Mouse (Mus musculus): ENCODE data around the gene Mypn. TPM values are rescaled to one million over a fixed set of nuclear protein-coding genes. Genes with fewer than 3 reads are reported as not detected.

Gene Mypn
- 0.45 and 0.60 TPM in 2 replicates for polyA plus RNA-seq (2014; fragmentation: Nextera tagmentation; extraction: Ambion mirVana)

DNA sequence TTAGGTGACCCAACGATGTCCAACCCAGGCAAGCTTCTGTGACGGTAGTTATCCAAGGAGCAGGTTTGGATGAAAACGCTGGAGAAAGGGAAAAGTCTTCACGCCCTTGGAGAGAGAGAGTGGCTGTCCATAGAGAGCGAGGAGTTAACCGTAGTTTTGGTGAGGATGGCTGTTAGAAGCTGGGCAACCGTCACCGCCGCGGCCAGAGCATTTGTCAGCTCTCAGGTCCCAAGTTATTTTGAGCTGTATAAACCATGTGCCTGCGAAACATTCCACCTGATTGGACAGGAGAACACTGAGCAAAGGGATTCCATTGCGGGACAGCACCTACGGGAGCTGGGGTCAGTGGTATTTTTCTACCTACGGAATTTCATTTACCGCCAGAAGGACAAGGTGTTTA lies at the start of gene Mypn:
Mypn (minus strand) TSS at position 225 of the 400 bp plus-strand sequence.
- Histone ChIP-seq H3K4me3 (ENCODE audit: low read depth, low read length) (no peak within 1 kb of the TSS), H3K9me3 (ENCODE audit: control insufficient read depth, low read length) (no peaks in the 10 kb centered on the region), H3K4me1 (ENCODE audit: control insufficient read depth, insufficient read depth, low read length) (no peaks in the 10 kb centered on the region), H3K27me3 (ENCODE audit: control insufficient read depth, insufficient read depth, low read length) (no peaks in the 10 kb centered on the region), H3K4me2 (ENCODE audit: low read depth, severe bottlenecking) (no peak within 1 kb of the TSS), H3K27ac (replicated peaks; ENCODE audit: low read depth, low read length) (no peak within 1 kb of the TSS), H3K36me3 (ENCODE audit: control insufficient read depth, insufficient read depth, low read length) (no peaks in the 10 kb centered on the region), H3K9ac (ENCODE audit: low read length) (no peak within 1 kb of the TSS)
- DNase-seq (ENCODE audit: low spot score) (no peak), ATAC-seq (ENCODE audit: insufficient number of reproducible peaks, low FRiP score, low TSS enrichment, low read depth) (no peak)
- 89% methylated on average over 15 of the region's 15 CpGs for WGBS

DNA sequence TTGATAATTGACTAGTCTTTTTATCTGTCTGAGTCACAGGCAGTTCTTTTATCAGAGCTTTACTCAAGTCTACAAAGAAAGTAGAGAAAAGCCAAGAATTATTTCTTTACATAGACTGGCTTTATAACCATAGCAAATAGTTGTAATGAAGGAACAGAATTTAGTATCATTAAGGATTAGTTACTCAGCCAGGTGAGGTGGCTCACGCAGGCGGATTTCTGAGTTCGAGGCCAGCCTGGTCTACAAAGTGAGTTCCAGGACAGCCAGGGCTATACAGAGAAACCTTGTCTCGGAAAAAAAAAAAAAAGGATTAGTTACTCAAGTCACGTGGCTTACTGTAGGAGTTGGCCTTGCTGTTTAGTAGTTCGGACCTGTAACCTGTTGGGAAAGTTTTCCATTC lies 44.7 kb upstream of the Mypn start:
- WGBS, result 93% methylated on average over 6 of the region's 6 CpGs

GRCm38 (mm10) chr10:63247457-63247856 lies 43.7 kb upstream of the Mypn start:
- Histone ChIP-seq H3K4me3 (ENCODE audit: low read depth, low read length) (no peak overlapping the region), H3K9ac (ENCODE audit: low read length) (no peak overlapping the region), H3K4me1 (ENCODE audit: control insufficient read depth, insufficient read depth, low read length) (no peaks in the 10 kb centered on the region), H3K27me3 (ENCODE audit: control insufficient read depth, insufficient read depth, low read length) (no peaks in the 10 kb centered on the region), H3K9me3 (ENCODE audit: control insufficient read depth, low read length) (no peaks in the 10 kb centered on the region), H3K36me3 (ENCODE audit: control insufficient read depth, insufficient read depth, low read length) (no peaks in the 10 kb centered on the region), H3K27ac (replicated peaks; ENCODE audit: low read depth, low read length) (no peak overlapping the region), H3K4me2 (ENCODE audit: low read depth, severe bottlenecking) (no peak overlapping the region)
- 93% methylated on average over 7 of the region's 7 CpGs for WGBS
- ATAC-seq (ENCODE audit: insufficient number of reproducible peaks, low FRiP score, low TSS enrichment, low read depth) (no peak), DNase-seq (ENCODE audit: low spot score) (no peak)

More for the DNA sequence above, 44.7 kb upstream of the Mypn start:
- Histone ChIP-seq H3K9ac (ENCODE audit: low read length) (no peak overlapping the region), H3K27me3 (ENCODE audit: control insufficient read depth, insufficient read depth, low read length) (no peaks in the 10 kb centered on the region), H3K4me1 (ENCODE audit: control insufficient read depth, insufficient read depth, low read length) (no peaks in the 10 kb centered on the region), H3K4me2 (ENCODE audit: low read depth, severe bottlenecking) (no peak overlapping the region), H3K9me3 (ENCODE audit: control insufficient read depth, low read length) (no peaks in the 10 kb centered on the region), H3K27ac (replicated peaks; ENCODE audit: low read depth, low read length) (no peak overlapping the region), H3K4me3 (ENCODE audit: low read depth, low read length) (no peak overlapping the region), H3K36me3 (ENCODE audit: control insufficient read depth, insufficient read depth, low read length) (no peaks in the 10 kb centered on the region; the same call in 1 of the 2 replicates)
- DNase-seq (ENCODE audit: low spot score), result no peak
- no peak for ATAC-seq (ENCODE audit: insufficient number of reproducible peaks, low FRiP score, low TSS enrichment, low read depth)

GRCm38 (mm10) chr10:63245846-63246245 lies 42.1 kb upstream of the Mypn start:
- H3K27me3 ChIP-seq (ENCODE audit: control insufficient read depth, insufficient read depth, low read length), result no peaks in the 10 kb centered on the region
- ATAC-seq (ENCODE audit: insufficient number of reproducible peaks, low FRiP score, low TSS enrichment, low read depth), result no peak
- no peak overlapping the region for H3K27ac ChIP-seq (replicated peaks; ENCODE audit: low read depth, low read length)
- WGBS, result 95% methylated on average over 3 of the region's 3 CpGs
- no peak overlapping the region for H3K9ac ChIP-seq (ENCODE audit: low read length)
- H3K9me3 ChIP-seq (ENCODE audit: control insufficient read depth, low read length), result no peaks in the 10 kb centered on the region
- no peaks in the 10 kb centered on the region for H3K36me3 ChIP-seq (ENCODE audit: control insufficient read depth, insufficient read depth, low read length)
- H3K4me3 ChIP-seq (ENCODE audit: low read depth, low read length), result no peak overlapping the region
- H3K4me2 ChIP-seq (ENCODE audit: low read depth, severe bottlenecking), result no peak overlapping the region
- H3K4me1 ChIP-seq (ENCODE audit: control insufficient read depth, insufficient read depth, low read length), result no peaks in the 10 kb centered on the region
- DNase-seq (ENCODE audit: low spot score), result no peak

DNA sequence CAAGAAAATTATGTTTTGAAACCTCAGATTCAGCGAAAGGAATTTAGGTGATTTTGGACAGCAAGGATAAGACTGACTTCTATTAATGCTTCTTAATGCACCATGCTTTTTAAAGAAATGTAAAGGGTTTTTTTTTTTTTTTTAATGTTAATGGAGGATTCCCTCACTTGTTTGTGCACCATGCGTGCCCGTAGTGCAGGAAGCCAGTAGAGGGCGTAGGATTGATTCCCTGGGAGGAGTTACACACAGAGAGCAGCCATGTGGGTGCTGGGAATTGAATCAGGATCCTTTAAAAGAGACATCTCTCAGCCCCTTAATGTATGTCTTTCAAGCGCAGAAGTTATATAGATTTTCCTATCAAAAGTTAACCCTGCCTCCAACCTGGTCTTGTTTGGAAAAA lies 41.0 kb upstream of the Mypn start:
- DNase-seq (ENCODE audit: low spot score), result peak; percentile 40
- 15% methylated on average over 5 of the region's 5 CpGs for WGBS

GRCm38 (mm10) chr10:63244055-63244671 lies 40.4 kb upstream of the Mypn start:
- Histone ChIP-seq H3K27me3 (ENCODE audit: control insufficient read depth, insufficient read depth, low read length) (no peaks in the 10 kb centered on the region), H3K27ac (replicated peaks; ENCODE audit: low read depth, low read length) (peak overlapping the region; percentile 92), H3K4me1 (ENCODE audit: control insufficient read depth, insufficient read depth, low read length) (no peaks in the 10 kb centered on the region), H3K9me3 (ENCODE audit: control insufficient read depth, low read length) (no peaks in the 10 kb centered on the region), H3K36me3 (ENCODE audit: control insufficient read depth, insufficient read depth, low read length) (no peaks in the 10 kb centered on the region), H3K4me3 (ENCODE audit: low read depth, low read length) (peak overlapping the region; percentile 82), H3K9ac (ENCODE audit: low read length) (peak overlapping the region; percentile 78), H3K4me2 (ENCODE audit: low read depth, severe bottlenecking) (peak overlapping the region; percentile 62)
- under 1% methylated on average over 40 of the region's 41 CpGs for WGBS
- peak; percentile 84 for ATAC-seq (ENCODE audit: insufficient number of reproducible peaks, low FRiP score, low TSS enrichment, low read depth)
- DNase-seq (ENCODE audit: low spot score), result no peak

More for the DNA sequence above, 41.0 kb upstream of the Mypn start:
- H3K9me3 ChIP-seq (ENCODE audit: control insufficient read depth, low read length), result no peaks in the 10 kb centered on the region
- H3K4me2 ChIP-seq (ENCODE audit: low read depth, severe bottlenecking), result peak overlapping the region; percentile 62
- H3K4me1 ChIP-seq (ENCODE audit: control insufficient read depth, insufficient read depth, low read length), result no peaks in the 10 kb centered on the region
- no peak overlapping the region; the same call in 1 of the 2 replicates for H3K27ac ChIP-seq (replicated peaks; ENCODE audit: low read depth, low read length)
- no peaks in the 10 kb centered on the region for H3K36me3 ChIP-seq (ENCODE audit: control insufficient read depth, insufficient read depth, low read length)
- H3K4me3 ChIP-seq (ENCODE audit: low read depth, low read length), result peak overlapping the region; percentile 82
- no peaks in the 10 kb centered on the region for H3K27me3 ChIP-seq (ENCODE audit: control insufficient read depth, insufficient read depth, low read length)
- H3K9ac ChIP-seq (ENCODE audit: low read length), result no peak overlapping the region; the same call in 1 of the 2 replicates
- no peak for ATAC-seq (ENCODE audit: insufficient number of reproducible peaks, low FRiP score, low TSS enrichment, low read depth)

GRCm38 (mm10) chr10:63243493-63244054 lies 39.8 kb upstream of the Mypn start, which contains the start of gene Herc4:
TSS of gene Herc4 (plus strand) at chr10:63243810.
- H3K4me2 ChIP-seq (ENCODE audit: low read depth, severe bottlenecking), result peak within 1 kb of the TSS; percentile 62
- peak; percentile 93 for DNase-seq (ENCODE audit: low spot score)
- under 1% methylated on average over 36 of the region's 44 CpGs for WGBS
- peak within 1 kb of the TSS; percentile 92 for H3K27ac ChIP-seq (replicated peaks; ENCODE audit: low read depth, low read length)
- peak; percentile 100 for ATAC-seq (ENCODE audit: insufficient number of reproducible peaks, low FRiP score, low TSS enrichment, low read depth)
- H3K4me1 ChIP-seq (ENCODE audit: control insufficient read depth, insufficient read depth, low read length), result no peaks in the 10 kb centered on the region
- H3K4me3 ChIP-seq (ENCODE audit: low read depth, low read length), result peak within 1 kb of the TSS; percentile 82
- H3K9ac ChIP-seq (ENCODE audit: low read length), result peak within 1 kb of the TSS; percentile 78
- no peaks in the 10 kb centered on the region for H3K36me3 ChIP-seq (ENCODE audit: control insufficient read depth, insufficient read depth, low read length)
- H3K27me3 ChIP-seq (ENCODE audit: control insufficient read depth, insufficient read depth, low read length), result no peaks in the 10 kb centered on the region
- no peaks in the 10 kb centered on the region for H3K9me3 ChIP-seq (ENCODE audit: control insufficient read depth, low read length)

DNA sequence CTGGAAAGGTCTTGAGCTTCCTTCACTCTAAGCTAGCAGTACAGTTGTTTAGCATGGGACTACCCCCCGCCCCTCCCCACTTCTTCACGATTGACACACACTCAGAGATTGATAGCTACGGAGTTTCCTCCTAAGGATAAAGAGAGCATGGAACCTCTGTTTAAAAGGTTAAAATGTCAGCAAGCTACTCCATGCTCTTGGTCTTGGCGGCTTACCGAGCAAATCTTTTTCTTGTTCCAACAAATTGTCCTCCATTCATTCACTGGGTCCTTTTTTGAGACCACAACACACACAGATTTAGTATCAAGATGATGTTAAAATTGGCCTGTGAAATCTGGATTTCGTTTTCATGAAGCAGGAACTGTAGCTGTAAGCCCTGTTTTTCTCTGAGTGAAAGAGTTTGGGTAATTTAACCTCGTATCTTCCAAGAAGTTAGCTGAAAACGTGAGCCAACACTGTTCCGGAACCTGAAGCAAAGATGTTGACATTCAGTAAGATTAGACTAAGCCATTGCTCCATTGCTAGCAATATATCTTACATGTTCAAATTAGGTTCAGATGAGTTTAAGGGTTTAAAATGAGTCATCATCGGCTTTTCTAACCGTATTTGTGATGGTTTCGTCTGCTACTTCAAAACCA lies 39.2 kb upstream of the Mypn start:
- no peak for ATAC-seq (ENCODE audit: insufficient number of reproducible peaks, low FRiP score, low TSS enrichment, low read depth)
- Histone ChIP-seq H3K4me2 (ENCODE audit: low read depth, severe bottlenecking) (peak overlapping the region; percentile 48), H3K9me3 (ENCODE audit: control insufficient read depth, low read length) (no peaks in the 10 kb centered on the region), H3K27ac (replicated peaks; ENCODE audit: low read depth, low read length) (no peak overlapping the region), H3K4me1 (ENCODE audit: control insufficient read depth, insufficient read depth, low read length) (no peaks in the 10 kb centered on the region), H3K4me3 (ENCODE audit: low read depth, low read length) (peak overlapping the region; percentile 82), H3K27me3 (ENCODE audit: control insufficient read depth, insufficient read depth, low read length) (no peaks in the 10 kb centered on the region), H3K36me3 (ENCODE audit: control insufficient read depth, insufficient read depth, low read length) (no peaks in the 10 kb centered on the region), H3K9ac (ENCODE audit: low read length) (peak overlapping the region; percentile 9; the same call in 1 of the 2 replicates)
- 31% methylated on average over 12 of the region's 12 CpGs for WGBS
- no peak for DNase-seq (ENCODE audit: low spot score)

Measured in limb, embryonic 11.5 days (tissue).